Comparison of ENCODE assay signal across 25 mouse cellular contexts in the genomic region with DNA sequence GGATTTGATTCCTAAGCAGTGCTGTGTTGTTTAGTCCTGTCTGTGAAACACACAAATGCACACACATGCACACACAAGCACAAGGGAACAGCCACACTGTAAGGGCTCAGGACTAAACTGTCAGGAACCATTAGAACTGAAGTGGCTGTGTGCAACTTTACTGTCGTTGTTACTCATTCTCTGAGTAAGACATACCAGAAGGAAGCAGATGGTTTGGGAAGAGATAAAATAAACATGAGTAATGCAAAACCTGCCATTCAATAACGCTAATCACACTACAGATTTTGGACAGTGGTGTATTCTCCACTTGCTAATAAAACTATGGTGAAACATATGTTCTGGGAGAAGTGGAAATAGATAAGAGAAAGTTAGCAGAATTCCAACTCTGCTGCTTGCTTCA.
A peak's percentile ranks its signal among the peaks of the same experiment; 100 is the strongest.
DNase-seq lines count a peak whose midpoint lies in the region; ATAC-seq lines count a peak whose summit lies in the region.
"Had no signal": no experiment of that assay in that cellular context is flagged by ENCODE, and none has a peak within 500 bp of the region (broad histone marks: within the 10 kb centered on the region; RNA-seq: fewer than 3 reads in every experiment).

No protein-coding gene starts in this region.

- WGBS in forebrain, embryonic 14.5 days = 67% methylated on average over 2 of the region's 2 CpGs
- 88% methylated on average over 2 of the region's 2 CpGs for WGBS in forebrain, embryonic 11.5 days

- H3K4me3 ChIP-seq in forebrain, embryonic 14.5 days (ENCODE audit: low read depth, low read length) = no peak overlapping the region
- H3K4me3 ChIP-seq in forebrain, embryonic 11.5 days (ENCODE audit: low read depth, low read length) = no peak overlapping the region
- H3K4me3 ChIP-seq: embryonic facial prominence, embryonic 12.5 days; heart, embryonic 10.5 days; hindbrain, embryonic 12.5 days had no signal

- H3K36me3 ChIP-seq in forebrain, embryonic 14.5 days (ENCODE audit: control insufficient read depth, insufficient read depth, low read length) = no peaks in the 10 kb centered on the region
- H3K36me3 ChIP-seq in forebrain, embryonic 11.5 days (ENCODE audit: control insufficient read depth, insufficient read depth, low read length) = no peaks in the 10 kb centered on the region
- H3K36me3 ChIP-seq: embryonic facial prominence, embryonic 12.5 days; heart, embryonic 10.5 days; hindbrain, embryonic 12.5 days had no signal

- H3K9ac ChIP-seq in forebrain, embryonic 14.5 days (ENCODE audit: low read length) = no peak overlapping the region
- H3K9ac ChIP-seq in forebrain, embryonic 11.5 days (ENCODE audit: low read length) = no peak overlapping the region
- H3K9ac ChIP-seq: embryonic facial prominence, embryonic 12.5 days; hindbrain, embryonic 12.5 days had no signal

- H3K4me2 ChIP-seq in forebrain, embryonic 14.5 days (ENCODE audit: low read length) = no peak overlapping the region
- H3K4me2 ChIP-seq in forebrain, embryonic 11.5 days (ENCODE audit: low read depth, low read length, severe bottlenecking) = no peak overlapping the region
- H3K4me2 ChIP-seq: embryonic facial prominence, embryonic 12.5 days; hindbrain, embryonic 12.5 days had no signal

- no peak overlapping the region for H3K27ac ChIP-seq in forebrain, embryonic 14.5 days (ENCODE audit: low read depth, low read length)
- no peak overlapping the region for H3K27ac ChIP-seq in forebrain, embryonic 11.5 days (ENCODE audit: low read depth, low read length)
- H3K27ac ChIP-seq: embryonic facial prominence, embryonic 12.5 days; heart, embryonic 10.5 days; hindbrain, embryonic 12.5 days had no signal

- peak; percentile 26; the same call in 1 of the 2 replicates for ATAC-seq in forebrain, embryonic 14.5 days
- ATAC-seq in forebrain, embryonic 11.5 days (replicated peaks; ENCODE audit: low FRiP score) = no peak
- ATAC-seq: activated CD4-positive, CD25-positive, alpha-beta regulatory T cell, adult 4 months; hindbrain, embryonic 16.5 days; inflammation-experienced regulatory T-cells, adult 6 months; intestine, postnatal 0 days; Patski had no signal

- H3K9me3 ChIP-seq in forebrain, embryonic 14.5 days (replicated peaks; ENCODE audit: control insufficient read depth, low read length) = no peaks in the 10 kb centered on the region
- H3K9me3 ChIP-seq in forebrain, embryonic 11.5 days (ENCODE audit: control insufficient read depth, low read length) = no peaks in the 10 kb centered on the region
- H3K9me3 ChIP-seq: embryonic facial prominence, embryonic 12.5 days; heart, embryonic 10.5 days; hindbrain, embryonic 12.5 days had no signal

- H3K27me3 ChIP-seq in forebrain, embryonic 14.5 days (replicated peaks; ENCODE audit: control insufficient read depth, insufficient read depth, low read length) = no peaks in the 10 kb centered on the region
- no peaks in the 10 kb centered on the region for H3K27me3 ChIP-seq in forebrain, embryonic 11.5 days (ENCODE audit: control insufficient read depth, insufficient read depth, low read length)
- H3K27me3 ChIP-seq: embryonic facial prominence, embryonic 12.5 days; hindbrain, embryonic 12.5 days; Patski had no signal

- no peaks in the 10 kb centered on the region for H3K4me1 ChIP-seq in forebrain, embryonic 14.5 days (ENCODE audit: control insufficient read depth, insufficient read depth, low read length)
- H3K4me1 ChIP-seq in forebrain, embryonic 11.5 days (replicated peaks; ENCODE audit: control insufficient read depth, insufficient read depth, low read length) = no peaks in the 10 kb centered on the region
- H3K4me1 ChIP-seq: embryonic facial prominence, embryonic 12.5 days; heart, embryonic 10.5 days; hindbrain, embryonic 12.5 days had no signal

- peak; percentile 43 for DNase-seq in forebrain, embryonic 14.5 days (ENCODE audit: low spot score)
- no peak for DNase-seq in forebrain, embryonic 11.5 days (ENCODE audit: low spot score)
- peak; percentile 3 for DNase-seq in layer of hippocampus, adult 11-12 months (ENCODE audit: low spot score)
- DNase-seq in layer of hippocampus, postnatal 25 days (ENCODE audit: extremely low spot score in 1 of 2, low spot score in 1 of 2) = no peak
- DNase-seq in brain, adult 2 months (ENCODE audit: low read depth, low spot score) = peak; percentile 29
- peak; percentile 11 for DNase-seq in telencephalon, adult 2 months (ENCODE audit: low read depth, low spot score)
- no peak for DNase-seq in frontal cortex, postnatal 25 days (ENCODE audit: low spot score in 2 of 2)
- DNase-seq: adrenal gland, adult 2 months; adrenal gland, postnatal 25 days; cerebellum, adult 11 months; cerebellum, adult 8-10 months; cerebellum, postnatal 14 days; embryo, embryonic 11 days; gastrocnemius, postnatal 14 days; heart, adult 11 months; heart, postnatal 10 days; heart, postnatal 4 days had no signal

Comparison
In these comparisons a context has a peak if more than half of its experiments do, and no peak if none do; other contexts are left out.
1. DNase-seq: peak in forebrain, embryonic 14.5 days (single experiment), layer of hippocampus, adult 11-12 months (single experiment), brain, adult 2 months (single experiment) and telencephalon, adult 2 months (single experiment); none in forebrain, embryonic 11.5 days (single experiment), layer of hippocampus, postnatal 25 days (0 of 2) and frontal cortex, postnatal 25 days (0 of 2).